Mouse (Mus musculus): Measurements from ENCODE around the gene Bdp1.

DNA sequence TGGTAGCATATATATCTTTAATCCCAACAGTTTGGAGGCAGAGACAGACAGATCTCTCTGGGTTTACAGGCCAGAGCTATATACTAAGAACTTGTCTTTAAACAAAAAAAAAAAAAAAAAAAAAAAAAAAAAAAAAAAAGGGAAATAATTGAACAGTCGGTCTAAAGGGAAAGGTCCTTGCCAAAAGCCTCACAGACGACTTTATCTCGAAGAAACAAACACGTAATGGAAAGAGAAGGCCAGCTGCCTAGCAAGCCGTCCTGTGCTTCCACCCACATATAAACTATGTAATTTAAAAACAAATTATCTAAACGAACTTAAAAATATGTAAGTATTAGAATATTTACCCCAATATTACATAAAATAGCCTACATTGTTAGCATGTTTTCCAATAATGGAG is 36.0 kb downstream of the Bdp1 start:
- TF ChIP-seq POLR2A (IDR thresholded peaks at IDR 0.05; ENCODE audit: control insufficient read depth, extremely low read depth, insufficient read depth, low read length, poor library complexity), result no peak
- no peak for TF ChIP-seq CTCF (IDR thresholded peaks at IDR 0.05; ENCODE audit: borderline replicate concordance, control insufficient read depth, extremely low read depth, insufficient read depth, low read length, poor library complexity)
